Mouse (Mus musculus) CD4-positive, CD25-positive, alpha-beta regulatory T cell, adult 4 months (primary cell): ENCODE results near the gene Ankrd31. TPM values are rescaled to one million over a fixed set of nuclear protein-coding genes. Genes with fewer than 3 reads are reported as not detected.

Experiments
- ATAC-seq: one replicate; pipeline ENCODE4 v1.8.0; 2017
- polyA plus RNA-seq, 2 experiments: library from polyadenylated mRNA; unstranded; fragments of 100-300 nt; shearing (Covaris generic); gene quantifications; one replicate each; pipeline ENCODE4 v1.2.1; 2017

Gene Ankrd31
- polyA plus RNA-seq, 2 experiments from 2014 or later = not detected

DNA sequence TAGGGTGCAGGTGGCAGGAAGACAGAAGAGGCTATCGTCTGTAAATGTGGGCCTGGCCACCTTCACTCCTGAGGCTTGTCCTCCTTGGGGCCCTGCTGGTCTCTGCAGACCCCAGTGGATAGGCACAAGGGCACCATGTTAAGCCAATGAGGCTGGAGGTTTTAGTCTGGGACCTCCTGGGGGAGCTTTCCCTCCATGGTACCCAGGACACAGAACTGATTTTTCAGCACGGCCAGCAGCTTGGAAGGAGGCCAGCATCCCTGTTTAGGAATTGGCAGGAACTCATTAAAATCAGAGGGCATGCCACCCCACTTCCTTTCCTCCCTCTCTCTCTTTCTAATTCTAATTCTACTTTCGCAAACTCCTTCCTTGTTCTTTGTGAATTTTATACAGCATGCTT is 195.5 kb downstream of the Ankrd31 start:
- no peak for ATAC-seq

GRCm38 (mm10) chr13:96945748-96946147 is 197.7 kb downstream of the Ankrd31 start:
- ATAC-seq = no peak

- ATAC-seq = no peak
These were observed 199.7 kb downstream of the Ankrd31 start for GRCm38 (mm10) chr13:96947722-96948121.

DNA sequence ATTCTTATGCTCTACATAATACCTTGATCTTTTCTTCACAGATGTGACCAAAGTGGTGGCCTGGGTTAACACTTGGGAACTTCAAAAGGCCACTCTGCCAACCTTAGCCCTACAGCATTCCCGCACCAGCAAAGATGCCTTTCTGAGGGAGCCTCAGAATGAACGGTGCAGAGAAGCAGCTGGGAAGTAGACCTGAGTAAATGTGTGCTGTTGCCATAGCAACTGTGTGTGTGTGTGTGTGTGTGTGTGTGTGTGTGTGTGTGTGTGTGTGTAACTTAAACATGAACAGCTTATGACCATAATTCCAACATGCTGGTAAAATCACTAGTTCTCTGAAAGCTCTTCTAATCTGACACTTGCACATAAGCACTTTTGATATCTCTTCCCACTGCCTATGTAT is 203.8 kb downstream of the Ankrd31 start:
- ATAC-seq = no peak

DNA sequence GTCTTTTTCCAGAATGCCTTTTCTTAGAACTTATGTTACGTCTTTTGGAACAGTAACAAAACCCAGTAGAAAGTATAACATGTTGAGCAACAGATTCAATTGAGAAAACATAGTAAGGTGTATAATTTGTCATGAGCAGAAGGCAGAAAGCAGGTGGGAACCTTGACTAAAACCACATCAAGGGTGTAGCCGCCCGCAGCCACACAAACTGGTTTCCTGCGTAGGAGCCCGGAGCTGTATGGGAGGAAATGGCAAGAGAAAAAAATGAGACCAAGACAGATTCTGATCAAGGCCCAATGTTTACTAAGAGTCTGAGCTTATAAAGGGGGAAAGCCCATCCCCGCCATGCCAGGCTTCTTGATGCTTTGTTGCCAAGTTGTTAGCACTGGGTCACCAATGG is 208.4 kb downstream of the Ankrd31 start:
- ATAC-seq = peak; percentile 98

Other genes starting within 250 kb of the Ankrd31 start
- 10 to 100 TPM; 22.2 to 24.7 TPM for gene Polk, start 205.7 kb upstream of the Ankrd31 start, polyA plus RNA-seq
- 10 to 100 TPM in 1 of 2 experiments, 1 to 10 TPM in 1; 6.3 to 10.1 TPM for gene Col4a3bp, start 205.7 kb upstream of the Ankrd31 start, polyA plus RNA-seq
- gene Hmgcr, start 77.3 kb upstream of the Ankrd31 start, polyA plus RNA-seq = 10 to 100 TPM; 55.7 to 79.5 TPM
- not detected for gene Gcnt4, start 176.4 kb downstream of the Ankrd31 start, polyA plus RNA-seq